Mouse (Mus musculus): ENCODE measurements at regions not wholly inside any gene's neighbourhood (a gene's known extent, or its start where the extent isn't known, plus 50 kb on each side); places are given as distances from the start of the nearest gene placed in this dataset.

GRCm38 (mm10) chr9:83273361-83273975, 127.0 kb upstream of the Hmgn3 start:
- DNase-seq (ENCODE audit: low spot score in 2 of 2), result no peak

- no peak for DNase-seq (ENCODE audit: low spot score in 2 of 2)
Measured at GRCm38 (mm10) chr9:83265736-83266135, 119.3 kb upstream of the Hmgn3 start.

GRCm38 (mm10) chr9:83259511-83259910, 113.0 kb upstream of the Hmgn3 start:
- no peak for DNase-seq (ENCODE audit: low spot score in 2 of 2)

GRCm38 (mm10) chr9:83258986-83259385, 112.5 kb upstream of the Hmgn3 start:
- no peak for DNase-seq (ENCODE audit: low spot score in 2 of 2)

- peak in 1 of 2 experiments; percentile 16 for DNase-seq (ENCODE audit: low spot score in 2 of 2)
Measured at GRCm38 (mm10) chr9:83258476-83258875, 112.0 kb upstream of the Hmgn3 start.

- DNase-seq (ENCODE audit: low spot score in 2 of 2), result no peak
Measured at GRCm38 (mm10) chr9:83254356-83254755, 107.9 kb upstream of the Hmgn3 start.

GRCm38 (mm10) chr9:83253789-83254188, 107.3 kb upstream of the Hmgn3 start:
- DNase-seq (ENCODE audit: low spot score in 2 of 2), result no peak

- DNase-seq (ENCODE audit: low spot score in 2 of 2), result no peak
Measured at GRCm38 (mm10) chr9:83251793-83252192, 105.3 kb upstream of the Hmgn3 start.

- no peak for DNase-seq (ENCODE audit: low spot score in 2 of 2)
Measured at GRCm38 (mm10) chr9:83249871-83250270, 103.4 kb upstream of the Hmgn3 start.

- no peak for DNase-seq (ENCODE audit: low spot score in 2 of 2)
Measured at GRCm38 (mm10) chr9:83248164-83248730, 101.8 kb upstream of the Hmgn3 start.

- peak; percentile 29 to 41 for DNase-seq (ENCODE audit: low spot score in 2 of 2)
Measured at GRCm38 (mm10) chr9:83247066-83247668, 100.7 kb upstream of the Hmgn3 start.

- DNase-seq (ENCODE audit: low spot score in 2 of 2), result no peak
Measured at GRCm38 (mm10) chr9:83241119-83241518, 94.6 kb upstream of the Hmgn3 start.

- DNase-seq (ENCODE audit: low spot score in 2 of 2), result no peak
Measured at GRCm38 (mm10) chr9:83239097-83239496, 92.6 kb upstream of the Hmgn3 start.

- DNase-seq (ENCODE audit: low spot score in 2 of 2), result no peak
Measured at GRCm38 (mm10) chr9:83221866-83222265, 75.4 kb upstream of the Hmgn3 start.

- no peak for DNase-seq (ENCODE audit: low spot score in 2 of 2)
Measured at GRCm38 (mm10) chr9:83202583-83202982, 56.1 kb upstream of the Hmgn3 start.

- DNase-seq (ENCODE audit: low spot score in 2 of 2), result no peak
Measured at GRCm38 (mm10) chr9:83199771-83200170, 53.3 kb upstream of the Hmgn3 start.

GRCm38 (mm10) chr9:83199176-83199575, 52.7 kb upstream of the Hmgn3 start:
- DNase-seq (ENCODE audit: low spot score in 2 of 2), result no peak

GRCm38 (mm10) chr9:83197013-83197412, 50.5 kb upstream of the Hmgn3 start:
- no peak for DNase-seq (ENCODE audit: low spot score in 2 of 2)

Data from heart, adult 9 months (tissue).